Mouse (Mus musculus) kidney, adult 2 months (tissue): ENCODE results near the gene Doxl2. TPM values are rescaled to one million over a fixed set of nuclear protein-coding genes. Genes with fewer than 3 reads are reported as not detected.
"Not testable (repeated sequence)": the region's sequence is repeated elsewhere in the genome, so short reads cannot be mapped to it uniquely, and the experiment has no call there.

Experiments
- DNase-seq: peaks from one replicate; pipeline ENCODE4 v3.0.0; 2021
- H3K27ac ChIP-seq: fragments of 200-500 bp; 2 replicates; pipeline ENCODE4 v1.5.1; 2012; ENCODE audit warnings: low read depth, low read length, control low read depth, inconsistent platforms; ENCODE audit not compliant: insufficient read depth
- H3K27me3 ChIP-seq: fragments of 200-500 bp; replicated peaks from 2 replicates; pipeline ENCODE4 v1.6.1; 2012; ENCODE audit warnings: mild to moderate bottlenecking, moderate library complexity, low read length, inconsistent platforms; ENCODE audit not compliant: control insufficient read depth, insufficient read depth
- H3K36me3 ChIP-seq: fragments of 200-500 bp; 2 replicates; pipeline ENCODE4 v1.6.1; 2012; ENCODE audit warnings: mild to moderate bottlenecking, moderate library complexity, low read length, inconsistent platforms; ENCODE audit not compliant: control insufficient read depth, insufficient read depth
- H3K4me1 ChIP-seq: fragments of 200-500 bp; 2 replicates; pipeline ENCODE4 v1.6.1; 2011; ENCODE audit warnings: low read length; ENCODE audit not compliant: control insufficient read depth, insufficient read depth
- H3K4me3 ChIP-seq: fragments of 200-500 bp; 2 replicates; pipeline ENCODE4 v1.5.1; 2011; ENCODE audit warnings: mild to moderate bottlenecking, low read depth, low read length, control low read depth; ENCODE audit not compliant: insufficient read depth
- CTCF ChIP-seq: fragments of 200-500 bp; conservative IDR thresholded peaks from 2 replicates; pipeline ENCODE4 v1.5.1; 2011; ENCODE audit warnings: low read depth, mild to moderate bottlenecking, control low read depth, low read length, moderate library complexity, mixed read lengths; ENCODE audit not compliant: insufficient read depth, insufficient read length
- POLR2A ChIP-seq: fragments of 200-500 bp; IDR thresholded peaks from one replicate; pipeline ENCODE4 v1.6.1; 2011; ENCODE audit warnings: low read depth, low read length, control low read depth
- WGBS: fragments of 180-500 bp; shearing (Covaris S2); methylation state at CpG from one replicate; pipeline ENCODE4 v1.1.7; 2018; 5-methylcytosine and 5-hydroxymethylcytosine counted together
- polyA plus RNA-seq: library from polyadenylated mRNA; depleted of rRNA; stranded (reverse); fragments of >200 nt; gene quantifications from 2 replicates; pipeline ENCODE4 v1.2.3, GENCODE M21; 2012

Doxl2 gene
- polyA plus RNA-seq, 1 experiment, result not detected

GRCm38 (mm10) chr6:48956785-48957184 is 18.0 kb upstream of the Doxl2 start:
- TF ChIP-seq POLR2A, result no peak
- no peak for TF ChIP-seq CTCF
- 74% methylated on average over 4 of the region's 4 CpGs for WGBS
- H3K27ac ChIP-seq, result no peak overlapping the region
- H3K27me3 ChIP-seq, result no peaks in the 10 kb centered on the region
- no peaks in the 10 kb centered on the region for H3K4me1 ChIP-seq
- H3K36me3 ChIP-seq, result no peaks in the 10 kb centered on the region
- no peak for DNase-seq
- no peak overlapping the region for H3K4me3 ChIP-seq

- H3K36me3 ChIP-seq, result no peaks in the 10 kb centered on the region
- no peaks in the 10 kb centered on the region for H3K27me3 ChIP-seq
- peak; percentile 47 for DNase-seq
- no peaks in the 10 kb centered on the region for H3K4me1 ChIP-seq
- no peak overlapping the region for H3K4me3 ChIP-seq
- H3K27ac ChIP-seq, result no peak overlapping the region
- no peak; the same call in 1 of the 2 replicates for TF ChIP-seq CTCF
- TF ChIP-seq POLR2A, result no peak
- WGBS, result 42% methylated on average over 1 of the region's 1 CpGs
Observed at GRCm38 (mm10) chr6:48958053-48958452, 16.7 kb upstream of the Doxl2 start.

- WGBS, result 27% methylated on average over 7 of the region's 7 CpGs
- not testable (repeated sequence) for H3K36me3 ChIP-seq, H3K27ac ChIP-seq, H3K4me3 ChIP-seq, H3K4me1 ChIP-seq, H3K27me3 ChIP-seq
- DNase-seq, result peak; percentile 31
- peak; percentile 50 for TF ChIP-seq CTCF
Observed at GRCm38 (mm10) chr6:48959151-48959550, 15.6 kb upstream of the Doxl2 start.

GRCm38 (mm10) chr6:48966696-48967095 is 8.1 kb upstream of the Doxl2 start:
- not testable (repeated sequence) for DNase-seq, H3K36me3 ChIP-seq, H3K4me3 ChIP-seq, H3K27me3 ChIP-seq, H3K27ac ChIP-seq, H3K4me1 ChIP-seq
- WGBS, result 93% methylated on average over 5 of the region's 5 CpGs

GRCm38 (mm10) chr6:48967868-48968267 is 6.9 kb upstream of the Doxl2 start:
- no peaks in the 10 kb centered on the region for H3K36me3 ChIP-seq
- DNase-seq, result no peak
- H3K27ac ChIP-seq, result no peak overlapping the region
- no peak overlapping the region for H3K4me3 ChIP-seq
- no peaks in the 10 kb centered on the region for H3K27me3 ChIP-seq
- H3K4me1 ChIP-seq, result no peaks in the 10 kb centered on the region
- TF ChIP-seq CTCF (no peak), POLR2A (no peak)

- Histone ChIP-seq H3K4me1 (no peaks in the 10 kb centered on the region), H3K4me3 (no peak overlapping the region), H3K27ac (no peak overlapping the region), H3K36me3 (no peaks in the 10 kb centered on the region), H3K27me3 (no peaks in the 10 kb centered on the region)
- TF ChIP-seq POLR2A (no peak), CTCF (no peak)
- DNase-seq, result no peak
- 57% methylated on average over 1 of the region's 1 CpGs for WGBS
Observed at GRCm38 (mm10) chr6:48979616-48980015, 4.9 kb downstream of the Doxl2 start.

GRCm38 (mm10) chr6:48982305-48982704 is 7.5 kb downstream of the Doxl2 start:
- 82% methylated on average over 3 of the region's 3 CpGs for WGBS
- Histone ChIP-seq H3K27me3 (no peaks in the 10 kb centered on the region), H3K4me1 (no peaks in the 10 kb centered on the region), H3K4me3 (no peak overlapping the region), H3K36me3 (no peaks in the 10 kb centered on the region), H3K27ac (no peak overlapping the region)
- DNase-seq, result no peak
- TF ChIP-seq POLR2A, result no peak
- TF ChIP-seq CTCF, result no peak

GRCm38 (mm10) chr6:48986444-48986990 is 11.8 kb downstream of the Doxl2 start, which contains the start of gene Svs1:
Svs1 (plus strand) TSS chr6:48986861.
- no peak within 1 kb of the TSS for H3K4me3 ChIP-seq
- H3K27me3 ChIP-seq, result no peaks in the 10 kb centered on the region
- H3K36me3 ChIP-seq, result no peaks in the 10 kb centered on the region
- no peaks in the 10 kb centered on the region for H3K4me1 ChIP-seq
- DNase-seq, result peak; percentile 59
- no peak within 1 kb of the TSS for H3K27ac ChIP-seq
- 44% methylated on average over 7 of the region's 7 CpGs for WGBS
- TF ChIP-seq CTCF (no peak), POLR2A (no peak)
